22 mouse cellular contexts compared by ENCODE assay signal in genomic region chr14:31656386-31656785, GRCm38 (mm10). TPM values are rescaled to one million over a fixed set of nuclear protein-coding genes. Genes with fewer than 3 reads are reported as not detected.
A peak's percentile ranks its signal among the peaks of the same experiment; 100 is the strongest.
DNase-seq lines count a peak whose midpoint lies in the region; ATAC-seq and TF ChIP-seq lines count a peak whose summit lies in the region.
"Had no signal": no experiment of that assay in that cellular context is flagged by ENCODE, and none has a peak within 500 bp of the region (broad histone marks: within the 10 kb centered on the region; RNA-seq: fewer than 3 reads in every experiment).

No protein-coding gene starts in this region.

- no peak for ATAC-seq in liver, embryonic 11.5 days (replicated peaks; ENCODE audit: low FRiP score)
- no peak for ATAC-seq in liver, embryonic 12.5 days
- peak; percentile 42 for ATAC-seq in CD4-positive, CD25-positive, alpha-beta regulatory T cell, adult 4 months
- ATAC-seq in activated CD4-positive, CD25-positive, alpha-beta regulatory T cell, adult 4 months, result no peak

- TF ChIP-seq EP300 in MEL (IDR thresholded peaks at IDR 0.05; ENCODE audit: low read depth in 1 of 2, low read length in 2 of 2), result no peak

- H3K4me1 ChIP-seq in liver, embryonic 11.5 days (replicated peaks; ENCODE audit: control insufficient read depth, insufficient read depth, low read length), result peaks cover 17% of the 10 kb centered on the region
- peaks cover 45% of the 10 kb centered on the region for H3K4me1 ChIP-seq in liver, embryonic 12.5 days
- peaks cover 13 to 37% of the 10 kb centered on the region in 2 experiments for H3K4me1 ChIP-seq in MEL (ENCODE audit: control insufficient read depth in 1 of 2, insufficient read depth in 2 of 2, low read length in 2 of 2)

- intact Hi-C loops in gastrocnemius, adult 2 months (cut with DNase I), result loop anchor here (1.0 to 5.0 kb wide), 4 partner anchors 41 to 420 kb away; no protein-coding TSS in a partner anchor

- peaks cover 7% of the 10 kb centered on the region for H3K79me2 ChIP-seq in MEL (ENCODE audit: control insufficient read depth, insufficient read depth, low read length, poor library complexity)

- no peak for TF ChIP-seq CTCF in gastrocnemius, adult 2 months (IDR thresholded peaks at IDR 0.05)
- no peak for TF ChIP-seq CTCF in MEL (IDR thresholded peaks at IDR 0.05 in 2 of 3, conservative IDR thresholded peaks at IDR 0.05 in 1 of 3; ENCODE audit: control insufficient read depth in 1 of 3, insufficient read depth in 1 of 3, low read depth in 2 of 3, low read length in 3 of 3, poor library complexity in 1 of 3, severe bottlenecking in 1 of 3)

- H3K4me3 ChIP-seq in gastrocnemius, adult 2 months, result no peak overlapping the region
- no peak overlapping the region for H3K4me3 ChIP-seq in liver, embryonic 11.5 days (ENCODE audit: low read depth, low read length)
- H3K4me3 ChIP-seq in liver, embryonic 12.5 days, result no peak overlapping the region
- no peak overlapping the region for H3K4me3 ChIP-seq in MEL (ENCODE audit: control insufficient read depth in 1 of 2, insufficient read depth in 1 of 2, low read depth in 2 of 2, low read length in 2 of 2)
- H3K4me3 ChIP-seq: forebrain, embryonic 10.5 days; forebrain, embryonic 13.5 days; heart, adult 2 months; heart, embryonic 10.5 days; hindbrain, embryonic 12.5 days; hindbrain, embryonic 15.5 days had no signal

- no peaks in the 10 kb centered on the region for H3K36me3 ChIP-seq in liver, embryonic 11.5 days (ENCODE audit: control insufficient read depth, insufficient read depth, low read length)
- no peaks in the 10 kb centered on the region for H3K36me3 ChIP-seq in liver, embryonic 12.5 days
- peaks cover 0 to 34% of the 10 kb centered on the region in 2 experiments; a peak in 2 of 4 replicates for H3K36me3 ChIP-seq in MEL (ENCODE audit: control insufficient read depth in 1 of 2, insufficient read depth in 2 of 2, low read length in 2 of 2)
- H3K36me3 ChIP-seq: forebrain, embryonic 10.5 days; heart, embryonic 10.5 days; hindbrain, embryonic 12.5 days; hindbrain, embryonic 15.5 days had no signal

- peak overlapping the region; percentile 100; the same call in 1 of the 2 replicates for H3K27ac ChIP-seq in gastrocnemius, adult 2 months
- H3K27ac ChIP-seq in liver, embryonic 11.5 days (ENCODE audit: low read depth, low read length), result no peak overlapping the region
- no peak overlapping the region for H3K27ac ChIP-seq in liver, embryonic 12.5 days
- peak overlapping the region; percentile 36 for H3K27ac ChIP-seq in MEL (ENCODE audit: control insufficient read depth, low read depth, low read length)
- H3K27ac ChIP-seq: forebrain, embryonic 13.5 days; hindbrain, embryonic 12.5 days; hindbrain, embryonic 15.5 days had no signal

- no peaks in the 10 kb centered on the region for H3K9me3 ChIP-seq in liver, embryonic 11.5 days (ENCODE audit: control insufficient read depth, low read length)
- no peaks in the 10 kb centered on the region for H3K9me3 ChIP-seq in liver, embryonic 12.5 days (replicated peaks)
- H3K9me3 ChIP-seq in MEL (replicated peaks; ENCODE audit: insufficient read depth, low read length), result no peaks in the 10 kb centered on the region
- H3K9me3 ChIP-seq: forebrain, embryonic 10.5 days; forebrain, embryonic 13.5 days; heart, embryonic 10.5 days; hindbrain, embryonic 12.5 days; hindbrain, embryonic 15.5 days had no signal

- DNase-seq in gastrocnemius, adult 2 months, result no peak
- DNase-seq in gastrocnemius, adult 18-20 months (ENCODE audit: low spot score), result no peak
- DNase-seq in liver, embryonic 11.5 days (ENCODE audit: low spot score), result peak; percentile 27
- DNase-seq in MEL (ENCODE audit: low read depth, low spot score), result no peak
- DNase-seq: gastrocnemius, postnatal 25 days had no signal

- H3K9ac ChIP-seq in liver, embryonic 11.5 days (ENCODE audit: low read depth, low read length), result no peak overlapping the region
- no peak overlapping the region for H3K9ac ChIP-seq in liver, embryonic 12.5 days
- peak overlapping the region; percentile 9; the same call in 1 of the 2 replicates for H3K9ac ChIP-seq in MEL (ENCODE audit: control insufficient read depth, low read depth, low read length, poor library complexity, severe bottlenecking)
- H3K9ac ChIP-seq: forebrain, embryonic 13.5 days; hindbrain, embryonic 12.5 days; hindbrain, embryonic 15.5 days had no signal

- H3K27me3 ChIP-seq in liver, embryonic 11.5 days (replicated peaks; ENCODE audit: control insufficient read depth, insufficient read depth, low read length), result no peaks in the 10 kb centered on the region
- no peaks in the 10 kb centered on the region for H3K27me3 ChIP-seq in liver, embryonic 12.5 days (replicated peaks)
- H3K27me3 ChIP-seq in MEL (ENCODE audit: control insufficient read depth in 1 of 2, insufficient read depth in 2 of 2, low read length in 2 of 2), result no peaks in the 10 kb centered on the region
- H3K27me3 ChIP-seq: CH12.LX; forebrain, embryonic 13.5 days; hindbrain, embryonic 12.5 days; hindbrain, embryonic 15.5 days had no signal

- TF ChIP-seq POLR2A in MEL (IDR thresholded peaks at IDR 0.05; ENCODE audit: control insufficient read depth in 1 of 2, insufficient read depth in 1 of 2, low read depth in 1 of 2, low read length in 2 of 2, poor library complexity in 1 of 2), result no peak

- no peak overlapping the region for H3K4me2 ChIP-seq in liver, embryonic 11.5 days
- no peak overlapping the region for H3K4me2 ChIP-seq in liver, embryonic 12.5 days
- H3K4me2 ChIP-seq: forebrain, embryonic 13.5 days; hindbrain, embryonic 12.5 days; hindbrain, embryonic 15.5 days had no signal

- no peak for TF ChIP-seq RAD21 in MEL (IDR thresholded peaks at IDR 0.05; ENCODE audit: low read depth, low read length)

- 67% methylated on average over 7 of the region's 7 CpGs for WGBS in liver, embryonic 11.5 days
- 59% methylated on average over 7 of the region's 7 CpGs for WGBS in liver, embryonic 12.5 days (ENCODE audit: insufficient replicate concordance)

TF ChIP-seq in MEL, 35 proteins besides CTCF, POLR2A, EP300 and RAD21:
- no peak for TF ChIP-seq JUND (IDR thresholded peaks at IDR 0.05; ENCODE audit: low read depth, low read length)
- no peak for TF ChIP-seq BHLHE40 (IDR thresholded peaks at IDR 0.05; ENCODE audit: borderline replicate concordance, low read depth, low read length)
- TF ChIP-seq TBP (IDR thresholded peaks at IDR 0.05; ENCODE audit: low read depth, low read length), result no peak
- no peak for TF ChIP-seq SMC3 (IDR thresholded peaks at IDR 0.05; ENCODE audit: low read depth, low read length)
- no peak for TF ChIP-seq E2F4 (IDR thresholded peaks at IDR 0.05; ENCODE audit: borderline replicate concordance, low read depth, low read length)
- TF ChIP-seq TCF12 (IDR thresholded peaks at IDR 0.05; ENCODE audit: low read depth, low read length), result no peak
- no peak for TF ChIP-seq MAZ (IDR thresholded peaks at IDR 0.05; ENCODE audit: low read depth, low read length)
- TF ChIP-seq GATA1 (IDR thresholded peaks at IDR 0.05; ENCODE audit: low read depth, low read length), result no peak
- TF ChIP-seq GABPA (IDR thresholded peaks at IDR 0.05; ENCODE audit: low read depth, low read length), result no peak
- no peak for TF ChIP-seq SIN3A (IDR thresholded peaks at IDR 0.05; ENCODE audit: low read length)
- TF ChIP-seq HCFC1 (IDR thresholded peaks at IDR 0.05; ENCODE audit: low read depth, low read length), result no peak
- no peak for TF ChIP-seq POLR2AphosphoS5 (IDR thresholded peaks at IDR 0.05; ENCODE audit: borderline replicate concordance, low read depth, low read length)

RNA-seq across cellular contexts. Expression of gene Hacl1, which starts 15.3 kb away (rescaled TPM):
- total RNA-seq in gastrocnemius, adult 2 months (2021), result 1 to 10 TPM; 4.9 to 5.7 TPM
- 10 to 100 TPM; 10.3 to 11.3 TPM for total RNA-seq in gastrocnemius, adult 18-20 months (2021)
- 8.1 and 10.5 TPM in 2 replicates for polyA plus RNA-seq in liver, embryonic 11.5 days (2014; fragmentation: Nextera tagmentation; extraction: Ambion mirVana)
- 7.4 and 9.8 TPM in 2 replicates for polyA plus RNA-seq in liver, embryonic 12.5 days (2016; fragmentation: Nextera tagmentation; extraction: Ambion mirVana)
- polyA plus RNA-seq in CD4-positive, CD25-positive, alpha-beta regulatory T cell, adult 4 months (2017; shearing (Covaris generic)), result 10 to 100 TPM; 33.3 to 37.9 TPM
- 7.7 and 9.2 TPM in 2 replicates for total RNA-seq in MEL (2012; rRNA removed)
- 10 to 100 TPM in 1 of 2 experiments, not detected in 1; 13.3 TPM for polyA plus RNA-seq in MEL (2012; ENCODE audit: insufficient read depth in 1 of 2, insufficient read length in 2 of 2, low read depth in 1 of 2, low replicate concordance in 2 of 2, missing spikeins in 1 of 2)
- polyA plus RNA-seq in activated CD4-positive, CD25-positive, alpha-beta regulatory T cell, adult 4 months (2017; shearing (Covaris generic)), result 10 to 100 TPM; 36.2 to 37.2 TPM

RNA-seq across cellular contexts. Expression of gene Btd, which starts 15.6 kb away (rescaled TPM):
- 1 to 10 TPM; 3.8 to 5.8 TPM for total RNA-seq in gastrocnemius, adult 2 months (2021)
- total RNA-seq in gastrocnemius, adult 18-20 months (2021), result 1 to 10 TPM; 3.7 to 4.6 TPM
- polyA plus RNA-seq in liver, embryonic 11.5 days (2014; fragmentation: Nextera tagmentation; extraction: Ambion mirVana), result 11.4 and 13.3 TPM in 2 replicates
- polyA plus RNA-seq in liver, embryonic 12.5 days (2016; fragmentation: Nextera tagmentation; extraction: Ambion mirVana), result 8.8 and 9.6 TPM in 2 replicates
- polyA plus RNA-seq in CD4-positive, CD25-positive, alpha-beta regulatory T cell, adult 4 months (2017; shearing (Covaris generic)), result 10 to 100 TPM; 27.1 to 29.5 TPM
- 7.2 and 8.4 TPM in 2 replicates for total RNA-seq in MEL (2012; rRNA removed)
- 10 to 100 TPM in 1 of 2 experiments, not detected in 1; 12.9 TPM for polyA plus RNA-seq in MEL (2012; ENCODE audit: insufficient read depth in 1 of 2, insufficient read length in 2 of 2, low read depth in 1 of 2, low replicate concordance in 2 of 2, missing spikeins in 1 of 2)
- 10 to 100 TPM; 19.7 to 29.2 TPM for polyA plus RNA-seq in activated CD4-positive, CD25-positive, alpha-beta regulatory T cell, adult 4 months (2017; shearing (Covaris generic))

RNA-seq across cellular contexts. Expression of gene Gm49387, which starts 15.7 kb away (rescaled TPM):
- total RNA-seq in gastrocnemius, adult 2 months (2021), result under 1 TPM; 0.70 to 0.84 TPM
- not detected for total RNA-seq in gastrocnemius, adult 18-20 months (2021)
- 0.19 and 1.9 TPM in 2 replicates for polyA plus RNA-seq in liver, embryonic 11.5 days (2014; fragmentation: Nextera tagmentation; extraction: Ambion mirVana)
- polyA plus RNA-seq in liver, embryonic 12.5 days (2016; fragmentation: Nextera tagmentation; extraction: Ambion mirVana), result 0.37 and 1.3 TPM in 2 replicates
- under 1 TPM in 1 of 2 experiments, not detected in 1; 0.62 TPM for polyA plus RNA-seq in CD4-positive, CD25-positive, alpha-beta regulatory T cell, adult 4 months (2017; shearing (Covaris generic))
- not detected in 2 replicates for total RNA-seq in MEL (2012; rRNA removed)
- polyA plus RNA-seq in MEL (2012; ENCODE audit: insufficient read depth in 1 of 2, insufficient read length in 2 of 2, low read depth in 1 of 2, low replicate concordance in 2 of 2, missing spikeins in 1 of 2), result under 1 TPM in 1 of 2 experiments, not detected in 1; 0.14 TPM
- not detected for polyA plus RNA-seq in activated CD4-positive, CD25-positive, alpha-beta regulatory T cell, adult 4 months (2017; shearing (Covaris generic))
- total RNA-seq: adrenal gland, postnatal 4 days; CH12.LX; G1E; gastrocnemius, adult 8-10 months; hematopoietic stem cell, adult 5-6 weeks had no signal
- polyA plus RNA-seq: forebrain, embryonic 13.5 days; forebrain, embryonic 16.5 days; G1E; gonadal fat pad, adult 2 months; hindbrain, embryonic 15.5 days; kidney, adult 2 months had no signal

Comparison
In these comparisons a context has a peak if more than half of its experiments do, and no peak if none do; other contexts are left out.
1. H3K27ac ChIP-seq: peak in gastrocnemius, adult 2 months (single experiment) and MEL (single experiment); none in liver, embryonic 11.5 days (single experiment) and liver, embryonic 12.5 days (single experiment).